Mouse (Mus musculus): ENCODE results near the gene Dck. TPM values are rescaled to one million over a fixed set of nuclear protein-coding genes. Genes with fewer than 3 reads are reported as not detected.

The Dck gene
- total and polyA plus RNA-seq, 3 experiments = 13.6 to 21.4 TPM; not detected in 1

GRCm38 (mm10) chr5:88766863-88767262, 2.1 kb downstream of the Dck start (continued):
- TF ChIP-seq EP300 (IDR thresholded peaks at IDR 0.05; ENCODE audit: low read depth in 1 of 2, low read length in 2 of 2) = peak; percentile 78 to 91; a peak in 3 of 4 replicates
- no peak for TF ChIP-seq MAZ (IDR thresholded peaks at IDR 0.05; ENCODE audit: low read depth, low read length)
- no peak for TF ChIP-seq UBTF (IDR thresholded peaks at IDR 0.05; ENCODE audit: borderline replicate concordance, insufficient read depth, low read depth, low read length)
- TF ChIP-seq ZKSCAN1 (IDR thresholded peaks at IDR 0.05; ENCODE audit: low read depth, low read length) = no peak; the same call in 1 of the 2 replicates
- TF ChIP-seq CHD1 (IDR thresholded peaks at IDR 0.05; ENCODE audit: low read depth, low read length) = no peak
- no peak for TF ChIP-seq MAFK (IDR thresholded peaks at IDR 0.05; ENCODE audit: borderline replicate concordance, low read depth, low read length)
- no peak for TF ChIP-seq CHD2 (IDR thresholded peaks at IDR 0.05; ENCODE audit: low read length)
- peak; percentile 93 for TF ChIP-seq SIN3A (IDR thresholded peaks at IDR 0.05; ENCODE audit: low read length)
- TF ChIP-seq ETS1 (IDR thresholded peaks at IDR 0.05; ENCODE audit: low read depth, low read length) = peak; percentile 95
- no peak for TF ChIP-seq NRF1 (IDR thresholded peaks at IDR 0.05; ENCODE audit: insufficient read depth, low read depth, low read length, poor library complexity, severe bottlenecking)
- no peak for TF ChIP-seq NELFE (IDR thresholded peaks at IDR 0.05; ENCODE audit: low read depth, low read length)
- no peak for TF ChIP-seq MYB (IDR thresholded peaks at IDR 0.05; ENCODE audit: low read depth, low read length)
- no peak for TF ChIP-seq E2F4 (IDR thresholded peaks at IDR 0.05; ENCODE audit: borderline replicate concordance, low read depth, low read length)
- TF ChIP-seq POLR2AphosphoS2 (IDR thresholded peaks at IDR 0.05; ENCODE audit: low read length) = no peak

GRCm38 (mm10) chr5:88768201-88768600, 3.4 kb downstream of the Dck start:
- Histone ChIP-seq H3K9me3 (replicated peaks; ENCODE audit: insufficient read depth, low read length) (no peaks in the 10 kb centered on the region), H3K4me1 (ENCODE audit: control insufficient read depth in 1 of 2, insufficient read depth in 2 of 2, low read length in 2 of 2) (peaks cover 9 to 20% of the 10 kb centered on the region in 2 experiments), H3K27me3 (ENCODE audit: control insufficient read depth in 1 of 2, insufficient read depth in 2 of 2, low read length in 2 of 2) (no peaks in the 10 kb centered on the region), H3K9ac (ENCODE audit: control insufficient read depth, low read depth, low read length, poor library complexity, severe bottlenecking) (peak overlapping the region; percentile 1; the same call in 1 of the 2 replicates), H3K79me2 (ENCODE audit: control insufficient read depth, insufficient read depth, low read length, poor library complexity) (peaks cover 24% of the 10 kb centered on the region), H3K36me3 (ENCODE audit: control insufficient read depth in 1 of 2, insufficient read depth in 2 of 2, low read length in 2 of 2) (peaks cover 4 to 32% of the 10 kb centered on the region in 2 experiments), H3K4me3 (ENCODE audit: control insufficient read depth in 1 of 2, insufficient read depth in 1 of 2, low read depth in 2 of 2, low read length in 2 of 2) (peak overlapping the region in 1 of 2 experiments; percentile 4; a peak in 1 of 4 replicates), H3K27ac (ENCODE audit: control insufficient read depth, low read depth, low read length) (peak overlapping the region; percentile 73)
- peak; percentile 76 for DNase-seq (ENCODE audit: low read depth, low spot score)
- TF ChIP-seq NELFE (IDR thresholded peaks at IDR 0.05; ENCODE audit: low read depth, low read length) (no peak), BHLHE40 (IDR thresholded peaks at IDR 0.05; ENCODE audit: borderline replicate concordance, low read depth, low read length) (no peak), SIN3A (IDR thresholded peaks at IDR 0.05; ENCODE audit: low read length) (0 out of 2 replicates have a peak, but pooled peaks have one; percentile 46), MYB (IDR thresholded peaks at IDR 0.05; ENCODE audit: low read depth, low read length) (no peak), MEF2A (IDR thresholded peaks at IDR 0.05; ENCODE audit: extremely low read depth, insufficient replicate concordance, low read depth, low read length, poor library complexity, severe bottlenecking) (no peak), E2F4 (IDR thresholded peaks at IDR 0.05; ENCODE audit: borderline replicate concordance, low read depth, low read length) (no peak), HCFC1 (IDR thresholded peaks at IDR 0.05; ENCODE audit: low read depth, low read length) (no peak), MAZ (IDR thresholded peaks at IDR 0.05; ENCODE audit: low read depth, low read length) (no peak), TBP (IDR thresholded peaks at IDR 0.05; ENCODE audit: low read depth, low read length) (no peak), USF2 (IDR thresholded peaks at IDR 0.05; ENCODE audit: borderline replicate concordance in 1 of 2, insufficient read depth in 1 of 2, low read depth in 1 of 2, low read length in 2 of 2) (no peak), KAT2A (conservative IDR thresholded peaks at IDR 0.05; ENCODE audit: low read depth, low read length) (no peak), ETS1 (IDR thresholded peaks at IDR 0.05; ENCODE audit: low read depth, low read length) (peak; percentile 52; the same call in 1 of the 2 replicates), SMC3 (IDR thresholded peaks at IDR 0.05; ENCODE audit: low read depth, low read length) (no peak), EP300 (IDR thresholded peaks at IDR 0.05; ENCODE audit: low read depth in 1 of 2, low read length in 2 of 2) (peak; percentile 56 to 73), USF1 (IDR thresholded peaks at IDR 0.05; ENCODE audit: low read depth, low read length) (no peak), ZNF384 (IDR thresholded peaks at IDR 0.05; ENCODE audit: low read depth, low read length) (0 out of 2 replicates have a peak, but pooled peaks have one; percentile 20), ZC3H11A (IDR thresholded peaks at IDR 0.05; ENCODE audit: low read depth, low read length) (no peak), MXI1 (IDR thresholded peaks at IDR 0.05; ENCODE audit: low read depth, low read length) (peak; percentile 39; the same call in 1 of the 2 replicates), MAX (IDR thresholded peaks at IDR 0.05; ENCODE audit: low read length) (no peak), CHD2 (IDR thresholded peaks at IDR 0.05; ENCODE audit: low read length) (no peak), RCOR1 (IDR thresholded peaks at IDR 0.05; ENCODE audit: low read depth, low read length) (no peak), TCF12 (IDR thresholded peaks at IDR 0.05; ENCODE audit: low read depth, low read length) (0 out of 2 replicates have a peak, but pooled peaks have one; percentile 37), RAD21 (IDR thresholded peaks at IDR 0.05; ENCODE audit: low read depth, low read length) (peak; percentile 28), POLR2A (IDR thresholded peaks at IDR 0.05; ENCODE audit: control insufficient read depth in 1 of 2, insufficient read depth in 1 of 2, low read depth in 1 of 2, low read length in 2 of 2, poor library complexity in 1 of 2) (no peak), CTCF (IDR thresholded peaks at IDR 0.05 in 2 of 3, conservative IDR thresholded peaks at IDR 0.05 in 1 of 3; ENCODE audit: control insufficient read depth in 1 of 3, insufficient read depth in 1 of 3, low read depth in 2 of 3, low read length in 3 of 3, poor library complexity in 1 of 3, severe bottlenecking in 1 of 3) (peak in 1 of 3 experiments; percentile 29; a peak in 2 of 6 replicates), NRF1 (IDR thresholded peaks at IDR 0.05; ENCODE audit: insufficient read depth, low read depth, low read length, poor library complexity, severe bottlenecking) (no peak), POLR2AphosphoS2 (IDR thresholded peaks at IDR 0.05; ENCODE audit: low read length) (no peak), UBTF (IDR thresholded peaks at IDR 0.05; ENCODE audit: borderline replicate concordance, insufficient read depth, low read depth, low read length) (no peak), TAL1 (IDR thresholded peaks at IDR 0.05; ENCODE audit: low read length) (peak; percentile 14; the same call in 1 of the 2 replicates)

Measured in MEL (cell line).